Mouse (Mus musculus): ENCODE data around the gene Erv3. TPM values are rescaled to one million over a fixed set of nuclear protein-coding genes. Genes with fewer than 3 reads are reported as not detected.
A peak's percentile ranks its signal among the peaks of the same experiment; 100 is the strongest.

The Erv3 gene
- not detected in 2 replicates for polyA plus RNA-seq (2011; ENCODE audit: insufficient read length, low read depth, missing spikeins)

DNA sequence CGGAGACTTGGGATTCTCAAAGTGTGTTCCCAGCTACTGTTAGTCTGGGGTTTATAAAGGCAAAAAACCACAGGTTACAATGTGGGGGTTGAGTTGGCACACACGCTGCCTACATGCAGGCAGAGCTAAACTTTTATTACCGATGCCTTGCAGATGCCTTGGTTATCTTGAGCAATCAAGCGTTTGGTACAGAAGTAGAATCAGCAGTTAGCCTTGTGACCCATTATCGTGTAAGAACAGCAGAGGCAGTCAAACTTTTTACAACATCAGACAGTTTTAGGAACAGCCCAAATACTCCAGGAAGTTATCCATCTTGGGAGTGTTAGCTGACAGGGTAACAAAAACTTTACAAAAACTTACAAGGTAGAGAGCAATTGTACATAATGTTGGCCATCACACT lies at the start of gene Erv3:
Erv3 (minus strand) TSS at position 27 of the 400 bp plus-strand sequence.
- Histone ChIP-seq H3K4me1 (ENCODE audit: control insufficient read depth, insufficient read depth, low read length) (no peaks in the 10 kb centered on the region), H3K4me3 (ENCODE audit: insufficient read depth, low read length) (no peak within 1 kb of the TSS), H3K27ac (ENCODE audit: insufficient read depth, low read length) (no peak within 1 kb of the TSS)
- TF ChIP-seq POLR2A (IDR thresholded peaks at IDR 0.05; ENCODE audit: low read depth, low read length), result no peak
- TF ChIP-seq CTCF (IDR thresholded peaks at IDR 0.05; ENCODE audit: borderline replicate concordance, insufficient read depth, low read length), result no peak

DNA sequence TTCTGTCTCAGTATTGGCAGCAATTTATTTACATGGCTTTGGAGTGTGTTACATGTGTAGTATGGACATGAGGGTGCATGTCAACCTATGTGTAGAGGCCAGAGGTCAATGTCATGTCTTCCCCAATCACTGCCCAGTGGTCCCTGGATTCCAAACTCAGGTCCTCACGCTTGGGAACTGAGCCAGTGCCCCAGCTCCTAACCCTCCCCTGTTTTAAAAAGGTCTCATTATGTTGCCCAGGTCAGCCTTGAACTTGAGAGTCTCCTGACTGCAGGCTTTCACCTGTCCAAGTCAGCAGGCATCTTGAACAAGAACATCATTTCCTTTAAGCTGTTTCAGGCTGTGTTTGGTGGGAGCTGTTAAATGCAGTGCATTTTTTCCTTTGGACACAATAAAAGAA lies 49.4 kb upstream of the Erv3 start:
- no peak for TF ChIP-seq POLR2A (IDR thresholded peaks at IDR 0.05; ENCODE audit: low read depth, low read length)
- TF ChIP-seq CTCF (IDR thresholded peaks at IDR 0.05; ENCODE audit: borderline replicate concordance, insufficient read depth, low read length), result no peak
- Histone ChIP-seq H3K4me3 (ENCODE audit: insufficient read depth, low read length) (no peak overlapping the region), H3K27ac (ENCODE audit: insufficient read depth, low read length) (no peak overlapping the region; the same call in 1 of the 2 replicates), H3K4me1 (ENCODE audit: control insufficient read depth, insufficient read depth, low read length) (peaks cover 8% of the 10 kb centered on the region)

GRCm38 (mm10) chr2:131908351-131908861 lies 48.9 kb upstream of the Erv3 start:
- Histone ChIP-seq H3K4me1 (ENCODE audit: control insufficient read depth, insufficient read depth, low read length) (peaks cover 5% of the 10 kb centered on the region), H3K27ac (ENCODE audit: insufficient read depth, low read length) (no peak overlapping the region), H3K4me3 (ENCODE audit: insufficient read depth, low read length) (no peak overlapping the region)
- TF ChIP-seq POLR2A (IDR thresholded peaks at IDR 0.05; ENCODE audit: low read depth, low read length), result no peak
- no peak for TF ChIP-seq CTCF (IDR thresholded peaks at IDR 0.05; ENCODE audit: borderline replicate concordance, insufficient read depth, low read length)

DNA sequence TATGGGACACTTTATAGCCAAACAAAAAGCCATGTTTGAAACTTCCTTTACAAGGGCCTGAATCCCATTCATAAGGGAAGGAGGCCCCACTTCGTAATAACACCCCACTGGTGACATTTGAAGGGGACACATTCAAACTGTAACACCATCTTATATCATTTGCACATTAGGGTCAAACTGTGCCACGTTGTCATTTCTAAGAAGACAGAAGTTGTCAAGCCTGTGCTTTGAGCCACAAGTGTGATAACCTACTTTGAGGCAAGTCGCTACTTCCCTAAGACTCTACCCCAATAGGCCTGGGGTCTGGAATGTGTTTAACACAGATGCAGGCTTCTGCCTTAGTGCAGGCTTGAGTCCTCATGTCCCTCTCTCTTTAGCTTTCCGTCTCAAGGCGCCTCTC lies 47.8 kb upstream of the Erv3 start:
- TF ChIP-seq CTCF (IDR thresholded peaks at IDR 0.05; ENCODE audit: borderline replicate concordance, insufficient read depth, low read length), result no peak
- no peak for TF ChIP-seq POLR2A (IDR thresholded peaks at IDR 0.05; ENCODE audit: low read depth, low read length)
- H3K4me1 ChIP-seq (ENCODE audit: control insufficient read depth, insufficient read depth, low read length), result peaks cover 6% of the 10 kb centered on the region
- H3K4me3 ChIP-seq (ENCODE audit: insufficient read depth, low read length), result no peak overlapping the region
- H3K27ac ChIP-seq (ENCODE audit: insufficient read depth, low read length), result no peak overlapping the region

DNA sequence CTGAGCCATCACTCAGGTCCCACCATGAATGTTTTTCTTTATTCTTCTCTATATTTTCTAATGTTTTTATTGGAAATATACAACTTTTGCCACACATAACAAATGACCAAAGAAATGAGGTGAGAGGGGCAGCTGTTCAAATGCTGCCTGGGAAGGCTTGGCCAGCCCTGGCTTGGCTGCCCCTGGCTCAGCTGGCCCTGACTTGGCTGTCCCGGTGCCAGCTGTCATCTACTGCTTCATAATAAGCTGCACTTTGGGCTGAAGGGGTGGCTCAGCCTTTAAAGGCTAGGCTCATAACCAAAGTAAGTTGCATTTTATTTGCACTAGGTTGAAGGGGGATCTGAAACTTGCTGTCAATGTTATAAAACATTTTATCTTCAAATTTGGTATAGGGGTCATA lies 47.3 kb upstream of the Erv3 start:
- Histone ChIP-seq H3K27ac (ENCODE audit: insufficient read depth, low read length) (no peak overlapping the region), H3K4me3 (ENCODE audit: insufficient read depth, low read length) (no peak overlapping the region), H3K4me1 (ENCODE audit: control insufficient read depth, insufficient read depth, low read length) (peaks cover 6% of the 10 kb centered on the region)
- TF ChIP-seq CTCF (IDR thresholded peaks at IDR 0.05; ENCODE audit: borderline replicate concordance, insufficient read depth, low read length) (no peak), POLR2A (IDR thresholded peaks at IDR 0.05; ENCODE audit: low read depth, low read length) (no peak)

- H3K4me1 ChIP-seq (ENCODE audit: control insufficient read depth, insufficient read depth, low read length), result peaks cover 7% of the 10 kb centered on the region
- no peak overlapping the region for H3K27ac ChIP-seq (ENCODE audit: insufficient read depth, low read length)
- H3K4me3 ChIP-seq (ENCODE audit: insufficient read depth, low read length), result no peak overlapping the region
- TF ChIP-seq POLR2A (IDR thresholded peaks at IDR 0.05; ENCODE audit: low read depth, low read length) (no peak), CTCF (IDR thresholded peaks at IDR 0.05; ENCODE audit: borderline replicate concordance, insufficient read depth, low read length) (no peak)
Observed at GRCm38 (mm10) chr2:131906266-131906665, 46.7 kb upstream of the Erv3 start.

GRCm38 (mm10) chr2:131905776-131906175 lies 46.2 kb upstream of the Erv3 start:
- Histone ChIP-seq H3K27ac (ENCODE audit: insufficient read depth, low read length) (no peak overlapping the region), H3K4me1 (ENCODE audit: control insufficient read depth, insufficient read depth, low read length) (peaks cover 7% of the 10 kb centered on the region), H3K4me3 (ENCODE audit: insufficient read depth, low read length) (no peak overlapping the region)
- TF ChIP-seq POLR2A (IDR thresholded peaks at IDR 0.05; ENCODE audit: low read depth, low read length) (no peak), CTCF (IDR thresholded peaks at IDR 0.05; ENCODE audit: borderline replicate concordance, insufficient read depth, low read length) (no peak)

DNA sequence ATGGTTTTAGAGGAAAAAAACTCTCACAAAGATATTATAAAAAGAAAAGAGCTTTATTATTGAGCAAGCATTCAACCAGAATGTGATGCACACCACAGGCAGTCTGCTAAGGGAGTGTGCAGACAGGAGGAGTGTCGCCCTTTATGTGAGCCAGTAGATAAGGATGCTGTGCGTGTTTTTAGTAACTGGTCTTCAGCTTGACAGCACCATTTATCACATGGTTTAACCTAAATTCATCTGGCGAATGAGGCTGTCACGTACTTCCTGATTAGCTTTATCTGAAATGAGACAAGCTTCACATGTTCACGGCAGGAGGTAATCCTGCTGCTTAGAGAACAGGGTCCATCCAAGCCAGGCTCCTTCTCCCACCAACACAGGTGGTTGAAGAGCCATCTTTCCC lies 45.5 kb upstream of the Erv3 start:
- H3K27ac ChIP-seq (ENCODE audit: insufficient read depth, low read length), result no peak overlapping the region
- TF ChIP-seq CTCF (IDR thresholded peaks at IDR 0.05; ENCODE audit: borderline replicate concordance, insufficient read depth, low read length) (no peak), POLR2A (IDR thresholded peaks at IDR 0.05; ENCODE audit: low read depth, low read length) (no peak)
- H3K4me1 ChIP-seq (ENCODE audit: control insufficient read depth, insufficient read depth, low read length), result peaks cover 7% of the 10 kb centered on the region
- no peak overlapping the region for H3K4me3 ChIP-seq (ENCODE audit: insufficient read depth, low read length)

- Histone ChIP-seq H3K4me1 (ENCODE audit: control insufficient read depth, insufficient read depth, low read length) (peaks cover 7% of the 10 kb centered on the region), H3K4me3 (ENCODE audit: insufficient read depth, low read length) (no peak overlapping the region), H3K27ac (ENCODE audit: insufficient read depth, low read length) (peak overlapping the region; percentile 82)
- TF ChIP-seq CTCF (IDR thresholded peaks at IDR 0.05; ENCODE audit: borderline replicate concordance, insufficient read depth, low read length) (no peak), POLR2A (IDR thresholded peaks at IDR 0.05; ENCODE audit: low read depth, low read length) (peak; percentile 51; the same call in 1 of the 2 replicates)
Observed at GRCm38 (mm10) chr2:131902867-131903266, 43.3 kb upstream of the Erv3 start.

GRCm38 (mm10) chr2:131902423-131902822 lies 42.9 kb upstream of the Erv3 start:
- H3K4me1 ChIP-seq (ENCODE audit: control insufficient read depth, insufficient read depth, low read length), result peaks cover 7% of the 10 kb centered on the region
- peak overlapping the region; percentile 82 for H3K27ac ChIP-seq (ENCODE audit: insufficient read depth, low read length)
- no peak overlapping the region for H3K4me3 ChIP-seq (ENCODE audit: insufficient read depth, low read length)
- TF ChIP-seq CTCF (IDR thresholded peaks at IDR 0.05; ENCODE audit: borderline replicate concordance, insufficient read depth, low read length), result no peak
- TF ChIP-seq POLR2A (IDR thresholded peaks at IDR 0.05; ENCODE audit: low read depth, low read length), result no peak

All from embryonic fibroblast, embryonic 13.5 days (primary cell).